Mouse (Mus musculus) cerebellum, adult 9-11 months (tissue): ENCODE results near the gene Nudt2.

Experiments
- DNase-seq: peaks from one replicate; pipeline ENCODE4 v3.0.0; 2022

The Nudt2 gene

GRCm38 (mm10) chr4:41522788-41523187 lies 57.8 kb downstream of the Nudt2 start:
- no peak for DNase-seq

GRCm38 (mm10) chr4:41523839-41524238 lies 58.9 kb downstream of the Nudt2 start:
- DNase-seq = no peak

GRCm38 (mm10) chr4:41524829-41525228 lies 59.9 kb downstream of the Nudt2 start:
- DNase-seq = no peak

GRCm38 (mm10) chr4:41526553-41526952 lies 61.6 kb downstream of the Nudt2 start:
- no peak for DNase-seq

GRCm38 (mm10) chr4:41527076-41527475 lies 62.1 kb downstream of the Nudt2 start:
- DNase-seq = no peak

GRCm38 (mm10) chr4:41527996-41528395 lies 63.0 kb downstream of the Nudt2 start:
- peak; percentile 58 for DNase-seq
